Mouse (Mus musculus): Measurements from ENCODE around the gene Sstr2.

GRCm38 (mm10) chr11:113597632-113598031 lies 21.5 kb upstream of the Sstr2 start:
- TF ChIP-seq CTCF (IDR thresholded peaks at IDR 0.05; ENCODE audit: low read depth), result no peak
- TF ChIP-seq EP300 (IDR thresholded peaks at IDR 0.05; ENCODE audit: low read depth), result no peak
